Mouse (Mus musculus) lung, postnatal 0 days (tissue): Measurements from ENCODE around the gene Rab8b. TPM values are rescaled to one million over a fixed set of nuclear protein-coding genes. Genes with fewer than 3 reads are reported as not detected.

Source experiments
- ATAC-seq: fragments of 200-750 bp; cut with Nextera tagmentation; 2 replicates; pipeline ENCODE4 v1.8.0; 2017; ENCODE audit warnings: moderate library complexity
- DNase-seq: peaks from one replicate; pipeline ENCODE4 v3.0.0-alpha.2; 2016; ENCODE audit warnings: low spot score
- H3K27ac ChIP-seq: fragments of 300-500 bp; sonication (generic); 2 replicates; pipeline ENCODE4 v1.5.1; 2014; ENCODE audit warnings: antibody characterized with exemption, mild to moderate bottlenecking, low read length, mixed read lengths
- H3K27me3 ChIP-seq: fragments of 300-500 bp; sonication (generic); replicated peaks from 2 replicates; pipeline ENCODE4 v1.6.1; 2014; ENCODE audit warnings: low read length, mixed read lengths; ENCODE audit not compliant: insufficient read depth
- H3K36me3 ChIP-seq: fragments of 300-500 bp; sonication (generic); 2 replicates; pipeline ENCODE4 v1.6.1; 2014; ENCODE audit warnings: low read length, mixed read lengths; ENCODE audit not compliant: insufficient read depth
- H3K4me1 ChIP-seq: fragments of 300-500 bp; sonication (generic); 2 replicates; pipeline ENCODE4 v1.6.1; 2014; ENCODE audit warnings: antibody characterized with exemption, low read depth, low read length, mixed read lengths; ENCODE audit not compliant: insufficient read depth
- H3K4me2 ChIP-seq: fragments of 300-500 bp; sonication (generic); replicated peaks from 2 replicates; pipeline ENCODE4 v1.6.1; 2014; ENCODE audit warnings: low read depth, mild to moderate bottlenecking, low read length, moderate library complexity, mixed read lengths
- H3K4me3 ChIP-seq: fragments of 300-500 bp; sonication (generic); 2 replicates; pipeline ENCODE4 v1.5.1; 2014; ENCODE audit warnings: low read depth, low read length
- H3K9ac ChIP-seq: fragments of 300-500 bp; sonication (generic); replicated peaks from 2 replicates; pipeline ENCODE4 v1.6.1; 2014; ENCODE audit warnings: low read depth, mild to moderate bottlenecking
- H3K9me3 ChIP-seq: fragments of 300-500 bp; sonication (generic); 2 replicates; pipeline ENCODE4 v1.6.1; 2016; ENCODE audit warnings: low read length, mixed read lengths
- CTCF ChIP-seq: IDR thresholded peaks from 2 replicates; pipeline ENCODE4 v1.5.1; 2016; ENCODE audit warnings: antibody characterized with exemption, mild to moderate bottlenecking
- EP300 ChIP-seq: IDR thresholded peaks from 2 replicates; pipeline ENCODE4 v1.6.1; 2016; ENCODE audit warnings: antibody characterized with exemption, mild to moderate bottlenecking, control low read depth
- WGBS: fragments of 180-500 bp; shearing (Covaris S2); extraction: QIAGEN DNeasy Blood & Tissue Kit; methylation state at CpG from one replicate; pipeline ENCODE4 v1.1.7; 2014; 5-methylcytosine and 5-hydroxymethylcytosine counted together
- polyA plus RNA-seq: library from polyadenylated mRNA; unstranded; fragments of >200 nt; fragmentation: Nextera tagmentation; extraction: Ambion mirVana; gene quantifications from 2 replicates; pipeline ENCODE4 v1.2.1, GENCODE M21; 2015

The Rab8b gene
- polyA plus RNA-seq, 1 experiment from 2014 or later, result 15.6 TPM

DNA sequence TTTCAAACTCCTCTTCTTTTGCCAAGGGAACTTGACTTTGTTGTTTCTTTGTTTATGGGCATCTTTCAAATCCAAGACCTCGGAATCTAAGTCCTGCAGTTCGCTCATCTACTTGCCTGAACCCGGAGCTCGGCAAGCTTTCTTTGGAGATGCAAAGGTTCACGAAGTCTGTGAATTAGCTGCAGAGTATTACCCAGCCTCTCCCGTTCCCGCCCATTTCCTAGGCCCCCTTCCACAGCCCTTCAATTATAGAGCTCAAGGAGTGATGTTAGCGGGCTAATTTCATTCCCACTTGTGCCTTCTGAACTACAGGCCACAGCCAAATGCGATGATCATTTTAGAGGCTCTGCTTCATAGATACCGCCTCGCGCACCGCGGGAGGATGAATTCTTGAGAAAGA lies 494 bp upstream of the Rab8b start:
- no peaks in the 10 kb centered on the region for H3K27me3 ChIP-seq
- no peak overlapping the region for H3K27ac ChIP-seq
- WGBS, result under 1% methylated on average over 14 of the region's 14 CpGs
- DNase-seq (no peak), ATAC-seq (0 out of 2 replicates have a peak, but pooled peaks have one; percentile 8)
- H3K4me2 ChIP-seq, result peak overlapping the region; percentile 74
- H3K4me1 ChIP-seq, result peaks cover 7% of the 10 kb centered on the region; the same call in 1 of the 2 replicates
- peak; percentile 48 for TF ChIP-seq EP300
- TF ChIP-seq CTCF, result no peak
- H3K9me3 ChIP-seq, result no peaks in the 10 kb centered on the region
- peak overlapping the region; percentile 91 for H3K4me3 ChIP-seq
- no peak overlapping the region; the same call in 1 of the 2 replicates for H3K9ac ChIP-seq
- H3K36me3 ChIP-seq, result no peaks in the 10 kb centered on the region

DNA sequence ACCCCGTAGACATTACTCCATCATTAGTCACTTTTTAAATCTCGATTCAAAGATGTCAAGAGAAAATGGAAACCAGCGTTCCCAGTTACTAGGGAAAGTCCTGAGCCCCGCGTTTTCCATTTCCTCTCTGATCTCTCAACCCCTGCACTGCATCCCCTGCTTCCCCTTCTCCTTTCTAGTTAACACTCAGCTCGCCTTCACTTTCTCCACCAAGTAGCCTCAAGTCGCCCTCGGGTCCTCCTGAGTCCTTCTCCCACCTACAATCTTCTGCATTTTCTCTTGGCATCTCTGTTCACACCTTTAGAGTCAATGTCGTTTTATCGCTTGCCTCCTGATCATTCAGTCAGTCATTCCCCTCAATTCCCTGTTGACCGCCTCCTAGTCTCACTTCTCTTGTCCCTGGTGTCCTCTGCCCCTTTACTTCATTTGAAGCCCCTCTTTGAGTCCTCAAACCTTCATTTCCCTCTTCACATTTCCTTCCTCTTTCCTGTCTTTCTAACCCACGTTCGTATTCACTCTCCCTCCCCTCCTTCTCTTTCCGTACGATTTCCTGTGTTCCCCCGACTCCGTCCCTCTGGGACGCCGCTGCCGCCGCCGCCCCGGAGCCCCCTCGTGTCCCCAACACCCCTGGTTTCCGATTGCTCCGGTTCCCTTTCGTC lies 686 bp downstream of the Rab8b start:
- Histone ChIP-seq H3K4me3 (peak overlapping the region; percentile 91), H3K9me3 (no peaks in the 10 kb centered on the region), H3K36me3 (no peaks in the 10 kb centered on the region), H3K4me2 (peak overlapping the region; percentile 74), H3K27me3 (no peaks in the 10 kb centered on the region), H3K9ac (peak overlapping the region; percentile 79), H3K4me1 (peaks cover 10% of the 10 kb centered on the region; the same call in 1 of the 2 replicates), H3K27ac (peak overlapping the region; percentile 92)
- DNase-seq (peak; percentile 50), ATAC-seq (no peak)
- TF ChIP-seq CTCF (no peak), EP300 (no peak)
- WGBS, result 2% methylated on average over 27 of the region's 27 CpGs

DNA sequence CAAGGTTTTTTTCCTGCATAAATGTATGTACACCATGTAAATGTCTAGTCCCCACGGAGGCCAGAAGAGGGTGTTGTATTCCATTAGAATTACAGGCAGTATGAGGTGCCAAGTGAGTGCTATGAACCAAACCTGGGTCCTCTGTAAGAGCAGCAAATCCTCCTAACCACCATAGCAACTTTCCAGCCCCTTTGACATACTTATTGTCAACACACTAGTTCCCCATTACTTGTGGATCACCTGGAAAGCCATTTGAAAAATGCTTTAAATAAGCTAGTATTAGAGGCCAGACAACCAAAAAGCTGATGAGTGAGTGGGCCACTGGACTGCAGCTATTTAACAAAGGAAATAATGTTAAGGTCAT lies 1.6 kb downstream of the Rab8b start:
- TF ChIP-seq EP300 (no peak), CTCF (no peak)
- no peak overlapping the region for H3K27ac ChIP-seq

DNA sequence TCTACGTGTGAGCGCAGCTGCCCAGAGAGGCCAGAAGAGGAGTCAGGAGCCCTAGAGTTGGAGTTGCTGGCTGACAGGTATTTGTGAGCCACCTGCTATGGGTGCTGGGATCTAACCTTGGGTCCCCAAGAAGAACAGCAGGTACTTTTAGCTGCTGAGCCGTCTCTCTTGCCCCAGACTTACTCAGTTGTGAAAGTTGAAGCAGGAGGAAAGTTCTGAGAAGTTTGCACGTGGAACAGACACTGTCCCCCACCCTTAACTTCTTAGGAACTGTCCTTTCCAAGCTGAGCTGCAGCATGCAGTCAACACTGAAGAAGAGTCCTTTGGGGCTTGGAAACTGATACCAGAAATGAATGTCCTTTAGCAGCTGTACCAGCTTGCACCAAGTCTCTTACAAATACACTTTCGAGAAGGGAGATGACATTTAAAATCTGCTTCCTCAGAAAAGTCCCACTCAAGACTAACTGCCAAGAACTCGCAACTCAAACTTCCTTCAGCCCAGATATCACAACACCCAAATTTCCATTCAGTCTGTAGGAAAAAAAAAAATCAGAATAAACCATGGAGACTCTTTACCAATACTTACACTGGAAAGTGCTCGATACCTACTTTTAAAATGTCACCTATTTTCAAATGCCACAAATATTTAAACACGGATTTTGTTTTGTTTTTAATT lies 2.1 kb downstream of the Rab8b start:
- Histone ChIP-seq H3K36me3 (no peaks in the 10 kb centered on the region), H3K4me3 (no peak overlapping the region), H3K9me3 (no peaks in the 10 kb centered on the region), H3K9ac (no peak overlapping the region), H3K27me3 (no peaks in the 10 kb centered on the region), H3K4me2 (no peak overlapping the region), H3K4me1 (peaks cover 10% of the 10 kb centered on the region; the same call in 1 of the 2 replicates), H3K27ac (no peak overlapping the region)
- DNase-seq (no peak), ATAC-seq (no peak)
- TF ChIP-seq EP300 (no peak), CTCF (no peak)
- 78% methylated on average over 8 of the region's 8 CpGs for whole genome bisulfite sequencing

More for the DNA sequence above, 1.6 kb downstream of the Rab8b start:
- DNase-seq, result no peak
- H3K4me1 ChIP-seq, result peaks cover 10% of the 10 kb centered on the region; the same call in 1 of the 2 replicates
- no peaks in the 10 kb centered on the region for H3K9me3 ChIP-seq
- peak overlapping the region; percentile 74; the same call in 1 of the 2 replicates for H3K4me2 ChIP-seq
- WGBS, result 74% methylated on average over 1 of the region's 1 CpGs
- H3K9ac ChIP-seq, result no peak overlapping the region
- H3K4me3 ChIP-seq, result no peak overlapping the region; the same call in 1 of the 2 replicates
- no peak for ATAC-seq
- no peaks in the 10 kb centered on the region for H3K36me3 ChIP-seq
- H3K27me3 ChIP-seq, result no peaks in the 10 kb centered on the region

DNA sequence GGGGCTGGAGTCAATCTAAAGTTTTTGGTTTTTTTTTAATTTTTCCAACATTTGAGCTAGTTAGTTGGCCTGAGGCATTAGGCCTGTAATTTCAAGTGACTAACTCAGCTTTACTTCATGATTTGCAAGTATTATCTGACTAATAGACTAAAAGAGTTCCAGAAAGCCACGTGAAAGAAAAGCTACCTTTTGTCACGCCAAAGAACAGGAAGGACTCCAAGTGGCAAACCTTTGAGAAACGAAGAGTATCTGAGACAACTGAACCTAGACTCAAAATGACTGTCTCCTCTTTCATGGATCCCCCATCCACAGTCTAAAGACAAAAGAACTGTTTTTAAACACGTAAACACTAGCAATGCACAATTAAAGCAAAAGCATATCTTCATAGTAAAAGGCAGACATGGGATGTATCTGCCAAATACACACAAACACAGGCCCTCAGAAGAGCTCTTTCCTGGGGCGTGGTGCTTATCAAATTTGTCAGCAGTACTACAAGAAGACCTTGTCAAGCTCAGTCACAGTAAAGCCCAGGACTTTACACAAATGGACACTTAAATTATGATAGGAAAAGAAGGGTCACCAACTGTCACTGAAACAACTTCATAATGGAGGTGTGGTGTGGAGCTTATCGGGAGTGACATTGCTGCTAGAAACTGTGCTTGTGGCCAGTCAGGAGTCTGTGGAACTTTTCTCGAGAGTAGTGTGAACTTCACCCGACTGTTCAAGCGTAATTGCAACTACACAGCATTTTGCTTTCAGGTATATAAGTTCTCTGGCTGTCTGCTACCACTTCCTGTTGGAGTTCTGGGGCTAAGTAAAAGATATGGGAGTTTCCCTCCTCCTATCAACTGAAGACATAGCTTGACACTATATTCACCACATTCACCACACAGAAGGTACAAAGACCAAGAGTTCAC lies 3.4 kb downstream of the Rab8b start:
- H3K4me1 ChIP-seq, result peaks cover 10% of the 10 kb centered on the region; the same call in 1 of the 2 replicates
- no peaks in the 10 kb centered on the region for H3K27me3 ChIP-seq
- peak overlapping the region; percentile 48 for H3K27ac ChIP-seq
- DNase-seq, result no peak
- no peak overlapping the region; the same call in 1 of the 2 replicates for H3K4me2 ChIP-seq
- no peaks in the 10 kb centered on the region for H3K9me3 ChIP-seq
- H3K4me3 ChIP-seq, result no peak overlapping the region
- no peak for ATAC-seq
- WGBS, result 69% methylated on average over 9 of the region's 9 CpGs
- no peak for TF ChIP-seq EP300
- no peak for TF ChIP-seq CTCF
- no peak overlapping the region for H3K9ac ChIP-seq
- H3K36me3 ChIP-seq, result no peaks in the 10 kb centered on the region

DNA sequence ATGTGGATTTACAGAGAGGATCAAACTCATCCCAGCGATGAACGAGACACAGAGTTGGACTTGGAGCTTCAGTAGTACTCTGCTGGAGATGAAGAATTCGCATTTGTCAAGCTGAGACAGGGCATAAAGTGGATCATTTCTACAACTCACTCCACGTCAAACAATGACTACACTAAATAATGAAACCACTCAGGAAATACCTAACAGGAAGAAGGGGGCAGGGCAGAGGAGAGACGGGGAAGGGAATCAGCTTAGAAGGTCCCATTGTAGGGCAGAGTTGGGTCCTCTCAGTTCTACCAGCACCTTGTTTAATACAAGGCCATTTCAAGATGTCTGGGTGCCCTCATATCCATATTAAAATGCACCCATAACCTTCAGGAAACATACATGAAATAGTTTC lies 4.1 kb downstream of the Rab8b start:
- H3K4me2 ChIP-seq, result no peak overlapping the region
- no peaks in the 10 kb centered on the region for H3K9me3 ChIP-seq
- H3K36me3 ChIP-seq, result no peaks in the 10 kb centered on the region
- no peak overlapping the region for H3K4me3 ChIP-seq
- H3K4me1 ChIP-seq, result peaks cover 10% of the 10 kb centered on the region; the same call in 1 of the 2 replicates
- H3K27me3 ChIP-seq, result no peaks in the 10 kb centered on the region
- H3K27ac ChIP-seq, result peak overlapping the region; percentile 23; the same call in 1 of the 2 replicates
- no peak overlapping the region for H3K9ac ChIP-seq
- ATAC-seq, result no peak
- peak; percentile 45 for DNase-seq
- WGBS, result 54% methylated on average over 5 of the region's 5 CpGs
- TF ChIP-seq EP300, result no peak
- no peak for TF ChIP-seq CTCF
